Mouse (Mus musculus): ENCODE results near the gene Erp27. TPM values are rescaled to one million over a fixed set of nuclear protein-coding genes. Genes with fewer than 3 reads are reported as not detected.

The Erp27 gene
- polyA plus RNA-seq (2014; fragmentation: Illumina TruSeq; extraction: RNeasy Lipid Tissue Mini Kit (QIAGEN cat#74804); ENCODE audit: low read depth, low replicate concordance), result not detected

DNA sequence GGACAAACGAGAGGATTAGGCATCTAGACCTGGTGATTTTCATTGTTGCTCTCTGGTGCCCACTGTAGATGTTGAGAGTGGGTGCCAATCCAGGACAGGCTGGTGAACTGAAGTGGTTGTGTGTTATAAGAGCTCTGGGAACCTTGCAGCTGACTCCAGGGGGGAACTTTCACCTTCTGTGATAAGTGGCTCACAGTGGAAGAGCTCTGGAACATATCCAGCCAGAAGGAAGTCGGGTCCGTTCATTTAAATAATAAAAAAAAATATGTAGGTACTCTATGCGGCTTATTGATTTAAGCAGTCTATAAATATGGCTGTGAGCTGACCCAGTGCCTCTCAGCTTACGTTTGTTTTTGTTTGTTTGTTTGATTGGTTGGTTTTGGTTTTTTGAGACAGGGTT lies at the start of gene Erp27:
Gene Erp27, minus strand, starts transcription at position 101 of the 400 bp plus-strand sequence.

DNA sequence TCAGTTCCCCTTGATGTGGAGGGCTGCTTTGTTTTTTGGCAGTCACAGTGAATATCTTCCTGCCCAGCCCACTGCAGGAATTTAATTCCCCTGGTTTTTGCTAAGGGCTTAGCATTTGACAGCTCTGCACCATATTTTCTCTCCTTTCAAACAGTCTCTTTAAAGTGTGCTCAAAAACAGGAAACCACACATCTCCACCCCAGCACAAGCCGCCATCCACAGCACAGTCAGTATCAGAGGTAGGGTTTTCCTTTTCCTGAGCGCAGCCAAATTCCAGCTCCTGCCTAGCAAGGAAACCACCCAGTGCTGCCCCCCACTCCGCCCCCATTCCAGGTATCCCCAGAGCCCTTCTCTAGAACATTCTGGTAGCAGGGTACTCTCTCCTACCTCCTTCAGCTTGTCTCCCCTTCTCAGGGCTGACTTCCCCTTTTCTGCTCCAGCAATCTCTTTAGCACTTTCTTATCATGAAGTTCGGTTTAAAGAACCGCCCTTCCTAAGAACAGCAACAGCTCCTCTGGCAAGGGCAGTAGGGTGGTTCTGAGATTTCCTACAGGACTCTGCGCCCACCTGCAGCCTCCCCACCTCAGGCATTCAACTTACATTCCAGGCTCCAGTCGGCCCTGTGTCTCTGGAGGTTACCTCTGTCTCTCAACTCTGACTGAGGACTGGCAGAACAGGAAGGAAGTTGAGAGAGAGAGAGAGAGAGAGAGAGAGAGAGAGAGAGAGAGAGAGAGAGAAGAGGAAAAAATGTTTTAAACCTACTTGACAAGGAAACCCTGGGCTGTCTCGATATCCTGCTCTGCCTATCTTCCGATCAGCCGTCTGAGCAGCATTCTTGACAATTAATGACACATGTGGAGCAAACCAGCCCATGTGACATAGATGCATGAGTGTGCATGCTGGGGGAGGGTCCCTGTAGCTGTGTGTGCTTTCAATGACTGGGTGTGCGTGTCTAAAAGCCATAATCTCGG lies 19.4 kb upstream of the Erp27 start, which contains the start of gene Arhgdib:
Gene Arhgdib, minus strand, starts transcription at position 849 of the 971 bp plus-strand sequence.

GRCm38 (mm10) chr6:136923532-136923931 lies 1.6 kb upstream of the Erp27 start, which contains the start of gene Pde6h:
Gene Pde6h (plus strand): TSS chr6:136923832.

GRCm38 (mm10) chr6:136875670-136876069 lies 46.3 kb downstream of the Erp27 start, which contains the start of gene Mgp:
Gene Mgp (minus strand): TSS chr6:136875823.

Other genes with a start within 250 kb of the Erp27 start
- gene Gucy2c, start 140.4 kb downstream of the Erp27 start, polyA plus RNA-seq (2014; fragmentation: Illumina TruSeq; extraction: RNeasy Lipid Tissue Mini Kit (QIAGEN cat#74804); ENCODE audit: low read depth, low replicate concordance), result not detected
- 0.20 TPM for gene Hist4h4, start 117.8 kb downstream of the Erp27 start, polyA plus RNA-seq (2014; fragmentation: Illumina TruSeq; extraction: RNeasy Lipid Tissue Mini Kit (QIAGEN cat#74804); ENCODE audit: low read depth, low replicate concordance)
- 12.7 TPM for gene H2afj, start 113.9 kb downstream of the Erp27 start, polyA plus RNA-seq (2014; fragmentation: Illumina TruSeq; extraction: RNeasy Lipid Tissue Mini Kit (QIAGEN cat#74804); ENCODE audit: low read depth, low replicate concordance)
- gene BC049715, start 94.6 kb downstream of the Erp27 start, polyA plus RNA-seq (2014; fragmentation: Illumina TruSeq; extraction: RNeasy Lipid Tissue Mini Kit (QIAGEN cat#74804); ENCODE audit: low read depth, low replicate concordance), result 1.3 TPM
- gene Wbp11, start 93.9 kb downstream of the Erp27 start, polyA plus RNA-seq (2014; fragmentation: Illumina TruSeq; extraction: RNeasy Lipid Tissue Mini Kit (QIAGEN cat#74804); ENCODE audit: low read depth, low replicate concordance), result 61.6 TPM
- gene Smco3, start 86.7 kb downstream of the Erp27 start, polyA plus RNA-seq (2014; fragmentation: Illumina TruSeq; extraction: RNeasy Lipid Tissue Mini Kit (QIAGEN cat#74804); ENCODE audit: low read depth, low replicate concordance), result 7.0 TPM
- gene Art4, start 64.4 kb downstream of the Erp27 start, polyA plus RNA-seq (2014; fragmentation: Illumina TruSeq; extraction: RNeasy Lipid Tissue Mini Kit (QIAGEN cat#74804); ENCODE audit: low read depth, low replicate concordance), result 4.6 TPM
- gene Mgp, start 46.4 kb downstream of the Erp27 start, polyA plus RNA-seq (2014; fragmentation: Illumina TruSeq; extraction: RNeasy Lipid Tissue Mini Kit (QIAGEN cat#74804); ENCODE audit: low read depth, low replicate concordance), result 112 TPM
- not detected for gene Pde6h, start 1.7 kb upstream of the Erp27 start, polyA plus RNA-seq (2014; fragmentation: Illumina TruSeq; extraction: RNeasy Lipid Tissue Mini Kit (QIAGEN cat#74804); ENCODE audit: low read depth, low replicate concordance)
- 15.6 TPM for gene Arhgdib, start 19.7 kb upstream of the Erp27 start, polyA plus RNA-seq (2014; fragmentation: Illumina TruSeq; extraction: RNeasy Lipid Tissue Mini Kit (QIAGEN cat#74804); ENCODE audit: low read depth, low replicate concordance)
- gene Rerg, start 248.3 kb upstream of the Erp27 start, polyA plus RNA-seq (2014; fragmentation: Illumina TruSeq; extraction: RNeasy Lipid Tissue Mini Kit (QIAGEN cat#74804); ENCODE audit: low read depth, low replicate concordance), result 14.5 TPM

Measured in kidney, adult 10 weeks (tissue).